Mouse (Mus musculus) kidney, postnatal 10 days (tissue): ENCODE results near the gene Fermt3.
"Not testable (repeated sequence)": the region's sequence is repeated elsewhere in the genome, so short reads cannot be mapped to it uniquely, and the experiment has no call there.

Source experiments
- DNase-seq: peaks from one replicate; pipeline ENCODE4 v3.0.0; 2021; ENCODE audit warnings: mixed read lengths

Fermt3 gene

GRCm38 (mm10) chr19:7019191-7019590 is at the start of gene Fermt3:
TSS of gene Fermt3 (minus strand) at chr19:7019469.
- peak; percentile 44 for DNase-seq

GRCm38 (mm10) chr19:7068136-7068535 is 48.9 kb upstream of the Fermt3 start:
- peak; percentile 92 for DNase-seq

GRCm38 (mm10) chr19:7067344-7068050 is 48.2 kb upstream of the Fermt3 start:
- no peak for DNase-seq

- DNase-seq = no peak
These were observed 47.6 kb upstream of the Fermt3 start for GRCm38 (mm10) chr19:7066828-7067342.

- DNase-seq = peak; percentile 89
These were observed 47.0 kb upstream of the Fermt3 start for GRCm38 (mm10) chr19:7066034-7066827.

- peak; percentile 92 for DNase-seq
These were observed 45.3 kb upstream of the Fermt3 start for GRCm38 (mm10) chr19:7064571-7064970.

- no peak for DNase-seq
These were observed 43.6 kb upstream of the Fermt3 start for GRCm38 (mm10) chr19:7062916-7063315.

GRCm38 (mm10) chr19:7062110-7062509 is 42.8 kb upstream of the Fermt3 start:
- DNase-seq = no peak

GRCm38 (mm10) chr19:7058541-7058940 is 39.3 kb upstream of the Fermt3 start:
- DNase-seq = no peak

- peak; percentile 89 for DNase-seq
These were observed 38.5 kb upstream of the Fermt3 start for GRCm38 (mm10) chr19:7057722-7058207.

- DNase-seq = peak; percentile 84
These were observed 38.0 kb upstream of the Fermt3 start for GRCm38 (mm10) chr19:7057126-7057721.

GRCm38 (mm10) chr19:7056248-7057087 is 37.2 kb upstream of the Fermt3 start, which contains the start of gene Macrod1:
TSS of gene Macrod1 (plus strand) at chr19:7056810.
- DNase-seq = peak; percentile 85

- DNase-seq = no peak
These were observed 35.9 kb upstream of the Fermt3 start for GRCm38 (mm10) chr19:7055173-7055572.

- DNase-seq = peak; percentile 74
These were observed 35.5 kb upstream of the Fermt3 start for GRCm38 (mm10) chr19:7054772-7055171.

GRCm38 (mm10) chr19:7053382-7053781 is 34.1 kb upstream of the Fermt3 start:
- DNase-seq = not testable (repeated sequence)

GRCm38 (mm10) chr19:7044706-7045105 is 25.4 kb upstream of the Fermt3 start:
- DNase-seq = no peak

GRCm38 (mm10) chr19:7044279-7044678 is 25.0 kb upstream of the Fermt3 start:
- no peak for DNase-seq

- no peak for DNase-seq
These were observed 21.9 kb upstream of the Fermt3 start for GRCm38 (mm10) chr19:7041171-7041570.

GRCm38 (mm10) chr19:7040637-7041130 is 21.4 kb upstream of the Fermt3 start:
- DNase-seq = no peak

GRCm38 (mm10) chr19:7039841-7040636 is 20.8 kb upstream of the Fermt3 start, which contains the start of gene Stip1:
TSS of gene Stip1 (minus strand) at chr19:7039967.
- DNase-seq = peak; percentile 99
